Mouse (Mus musculus) embryonic facial prominence, embryonic 12.5 days (tissue): ENCODE measurements at regions not wholly inside any gene's neighbourhood (a gene's known extent, or its start where the extent isn't known, plus 50 kb on each side); places are given as distances from the start of the nearest gene placed in this dataset.

Source experiments
- ATAC-seq: fragments of 200-750 bp; cut with Nextera tagmentation; 2 replicates; pipeline ENCODE4 v1.8.0; 2017; ENCODE audit not compliant: insufficient number of reproducible peaks, insufficient read depth, low FRiP score, low TSS enrichment
- H3K27ac ChIP-seq: fragments of 300-500 bp; sonication (generic); 2 replicates; pipeline ENCODE4 v1.5.1; 2016; ENCODE audit warnings: mild to moderate bottlenecking
- H3K27me3 ChIP-seq: fragments of 300-500 bp; sonication (generic); 2 replicates; pipeline ENCODE4 v1.6.1; 2016; ENCODE audit warnings: mild to moderate bottlenecking, moderate library complexity
- H3K36me3 ChIP-seq: fragments of 300-500 bp; sonication (generic); 2 replicates; pipeline ENCODE4 v1.6.1; 2016; ENCODE audit warnings: mild to moderate bottlenecking
- H3K4me1 ChIP-seq: fragments of 300-500 bp; sonication (generic); 2 replicates; pipeline ENCODE4 v1.6.1; 2016
- H3K4me2 ChIP-seq: fragments of 300-500 bp; sonication (generic); replicated peaks from 2 replicates; pipeline ENCODE4 v1.6.1; 2016; ENCODE audit warnings: mild to moderate bottlenecking, moderate library complexity
- H3K4me3 ChIP-seq: fragments of 300-500 bp; sonication (generic); 2 replicates; pipeline ENCODE4 v1.5.1; 2016; ENCODE audit warnings: mild to moderate bottlenecking
- H3K9ac ChIP-seq: fragments of 300-500 bp; sonication (generic); 2 replicates; pipeline ENCODE4 v1.6.1; 2016; ENCODE audit warnings: mild to moderate bottlenecking, moderate library complexity
- H3K9me3 ChIP-seq: fragments of 300-500 bp; sonication (generic); 2 replicates; pipeline ENCODE4 v1.6.1; 2016; ENCODE audit warnings: mild to moderate bottlenecking, moderate library complexity
- WGBS: fragments of 180-500 bp; shearing (Covaris S2); methylation state at CpG from one replicate; pipeline ENCODE4 v1.1.7; 2016; 5-methylcytosine and 5-hydroxymethylcytosine counted together

- Histone ChIP-seq H3K4me1 (no peaks in the 10 kb centered on the region), H3K36me3 (no peaks in the 10 kb centered on the region), H3K9me3 (no peaks in the 10 kb centered on the region), H3K4me3 (no peak overlapping the region), H3K27ac (no peak overlapping the region), H3K4me2 (no peak overlapping the region), H3K27me3 (no peaks in the 10 kb centered on the region), H3K9ac (no peak overlapping the region)
- 89% methylated on average over 9 of the region's 9 CpGs for WGBS
- ATAC-seq: no peak
These were observed 63.9 kb upstream of the Tnrc6a start for GRCm38 (mm10) chr7:123059718-123060337.

GRCm38 (mm10) chr7:123063264-123064011, 60.2 kb upstream of the Tnrc6a start:
- Histone ChIP-seq H3K27me3 (no peaks in the 10 kb centered on the region), H3K9ac (no peak overlapping the region), H3K4me3 (no peak overlapping the region), H3K36me3 (no peaks in the 10 kb centered on the region), H3K27ac (no peak overlapping the region), H3K4me2 (no peak overlapping the region), H3K4me1 (no peaks in the 10 kb centered on the region), H3K9me3 (no peaks in the 10 kb centered on the region)
- 62% methylated on average over 13 of the region's 13 CpGs for WGBS
- ATAC-seq: no peak

- Histone ChIP-seq H3K4me3 (no peak overlapping the region), H3K4me1 (peaks cover 8% of the 10 kb centered on the region; the same call in 1 of the 2 replicates), H3K27me3 (no peaks in the 10 kb centered on the region), H3K4me2 (no peak overlapping the region), H3K9me3 (no peaks in the 10 kb centered on the region), H3K9ac (no peak overlapping the region), H3K36me3 (no peaks in the 10 kb centered on the region), H3K27ac (no peak overlapping the region)
- ATAC-seq: no peak
- 91% methylated on average over 13 of the region's 13 CpGs for WGBS
These were observed 57.7 kb upstream of the Tnrc6a start for GRCm38 (mm10) chr7:123065951-123066351.

- WGBS: 71% methylated on average over 1 of the region's 1 CpGs
These were observed 56.3 kb upstream of the Tnrc6a start for GRCm38 (mm10) chr7:123067396-123067795.

GRCm38 (mm10) chr7:123068241-123068640, 55.4 kb upstream of the Tnrc6a start:
- no peaks in the 10 kb centered on the region for H3K36me3 ChIP-seq
- H3K4me3 ChIP-seq: no peak overlapping the region
- H3K4me1 ChIP-seq: peaks cover 8% of the 10 kb centered on the region; the same call in 1 of the 2 replicates
- no peak overlapping the region for H3K9ac ChIP-seq
- ATAC-seq: peak; percentile 56; the same call in 1 of the 2 replicates
- H3K4me2 ChIP-seq: no peak overlapping the region
- no peaks in the 10 kb centered on the region for H3K27me3 ChIP-seq
- no peaks in the 10 kb centered on the region for H3K9me3 ChIP-seq
- WGBS: 65% methylated on average over 1 of the region's 1 CpGs
- H3K27ac ChIP-seq: 0 out of 2 replicates have a peak overlapping the region, but pooled peaks have one; percentile 17

More at GRCm38 (mm10) chr7:123067396-123067795, 56.3 kb upstream of the Tnrc6a start:
- peaks cover 8% of the 10 kb centered on the region; the same call in 1 of the 2 replicates for H3K4me1 ChIP-seq
- no peak for ATAC-seq
- no peak overlapping the region for H3K4me2 ChIP-seq
- H3K4me3 ChIP-seq: no peak overlapping the region
- H3K27ac ChIP-seq: no peak overlapping the region
- H3K9ac ChIP-seq: no peak overlapping the region
- no peaks in the 10 kb centered on the region for H3K9me3 ChIP-seq
- no peaks in the 10 kb centered on the region for H3K36me3 ChIP-seq
- no peaks in the 10 kb centered on the region for H3K27me3 ChIP-seq

GRCm38 (mm10) chr7:123068715-123069273, 54.9 kb upstream of the Tnrc6a start:
- H3K4me1 ChIP-seq: peaks cover 8% of the 10 kb centered on the region; the same call in 1 of the 2 replicates
- no peaks in the 10 kb centered on the region for H3K9me3 ChIP-seq
- no peaks in the 10 kb centered on the region for H3K36me3 ChIP-seq
- 37% methylated on average over 9 of the region's 9 CpGs for WGBS
- 0 out of 2 replicates have a peak, but pooled peaks have one; percentile 69 for ATAC-seq
- no peak overlapping the region for H3K27ac ChIP-seq
- no peaks in the 10 kb centered on the region for H3K27me3 ChIP-seq
- H3K4me2 ChIP-seq: no peak overlapping the region
- H3K4me3 ChIP-seq: no peak overlapping the region
- H3K9ac ChIP-seq: no peak overlapping the region

- Histone ChIP-seq H3K27me3 (no peaks in the 10 kb centered on the region), H3K4me1 (peaks cover 8% of the 10 kb centered on the region; the same call in 1 of the 2 replicates), H3K4me3 (no peak overlapping the region), H3K9ac (no peak overlapping the region), H3K36me3 (no peaks in the 10 kb centered on the region), H3K9me3 (no peaks in the 10 kb centered on the region), H3K4me2 (no peak overlapping the region), H3K27ac (no peak overlapping the region)
- ATAC-seq: no peak
- 38% methylated on average over 4 of the region's 4 CpGs for WGBS
These were observed 54.4 kb upstream of the Tnrc6a start for GRCm38 (mm10) chr7:123069280-123069679.

GRCm38 (mm10) chr7:123070861-123071260, 52.8 kb upstream of the Tnrc6a start:
- H3K9ac ChIP-seq: no peak overlapping the region
- no peak overlapping the region for H3K4me2 ChIP-seq
- no peak for ATAC-seq
- H3K27me3 ChIP-seq: no peaks in the 10 kb centered on the region
- no peak overlapping the region for H3K4me3 ChIP-seq
- H3K36me3 ChIP-seq: no peaks in the 10 kb centered on the region
- 68% methylated on average over 4 of the region's 4 CpGs for WGBS
- no peaks in the 10 kb centered on the region for H3K9me3 ChIP-seq
- H3K4me1 ChIP-seq: peaks cover 8% of the 10 kb centered on the region; the same call in 1 of the 2 replicates
- no peak overlapping the region for H3K27ac ChIP-seq
